Mouse (Mus musculus): ENCODE results near the gene Cldn34b2. TPM values are rescaled to one million over a fixed set of nuclear protein-coding genes. Genes with fewer than 3 reads are reported as not detected.
"Not testable (repeated sequence)": the region's sequence is repeated elsewhere in the genome, so short reads cannot be mapped to it uniquely, and the experiment has no call there.

The Cldn34b2 gene
- not detected for total RNA-seq (2021)

DNA sequence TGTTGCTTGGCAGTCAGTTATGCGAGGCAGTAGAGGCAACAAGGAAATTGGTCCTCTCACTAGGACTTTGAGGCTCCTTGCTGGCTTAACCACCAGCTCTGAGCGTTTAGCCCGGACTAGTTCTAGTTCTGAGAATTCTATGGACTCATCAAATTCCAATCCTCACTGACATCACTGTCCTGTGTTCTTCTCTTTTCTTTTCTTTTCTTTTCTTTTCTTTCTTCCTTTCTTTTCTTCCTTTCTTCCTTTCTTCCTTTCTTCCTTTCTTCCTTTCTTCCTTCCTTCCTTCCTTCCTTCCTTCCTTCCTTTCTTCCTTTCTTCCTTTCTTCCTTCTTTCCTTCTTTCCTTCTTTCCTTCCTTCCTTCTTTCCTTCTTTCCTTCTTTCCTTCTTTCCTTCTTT lies at the start of gene Cldn34b2:
TSS of gene Cldn34b2 (minus strand) at position 101 of the 400 bp plus-strand sequence.
- not testable (repeated sequence) for DNase-seq

DNA sequence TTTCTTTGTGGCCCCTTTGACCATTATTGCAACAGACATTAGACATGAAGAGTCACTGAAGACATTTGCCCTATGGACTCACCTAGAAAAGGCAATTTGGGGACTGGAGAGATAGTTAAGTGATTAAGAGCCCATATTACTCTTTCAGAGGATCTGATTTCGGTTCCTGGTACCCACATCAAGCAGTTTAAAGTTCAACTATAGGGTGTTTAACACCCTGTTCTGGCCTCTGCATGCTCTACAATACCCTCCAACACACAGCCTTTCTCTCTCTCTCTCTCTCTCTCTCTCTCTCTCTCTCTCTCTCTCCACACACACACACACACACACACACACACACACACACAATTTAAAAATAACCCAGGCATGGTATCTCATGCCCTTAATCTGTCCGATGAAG lies 49.4 kb upstream of the Cldn34b2 start:
- no peak for DNase-seq

DNA sequence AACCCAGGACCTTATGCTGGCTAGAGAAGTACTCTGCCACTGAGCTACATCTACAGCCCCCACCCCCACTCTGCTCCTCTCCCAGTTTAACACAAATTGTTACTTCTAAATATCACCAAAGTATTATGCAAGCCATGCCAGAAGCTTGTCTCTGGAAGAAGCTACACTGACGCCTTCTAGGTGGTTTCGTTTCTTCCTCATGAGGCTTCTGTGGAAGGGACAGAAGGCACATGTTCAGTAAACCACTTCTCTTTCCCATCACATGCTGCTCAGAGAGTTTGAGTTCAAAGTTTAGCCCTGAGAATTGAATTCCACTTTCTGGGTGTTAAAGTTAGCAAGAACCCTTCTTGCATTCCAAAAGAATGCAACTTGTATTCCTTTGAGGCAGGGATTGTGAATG lies 49.0 kb upstream of the Cldn34b2 start:
- DNase-seq = no peak

DNA sequence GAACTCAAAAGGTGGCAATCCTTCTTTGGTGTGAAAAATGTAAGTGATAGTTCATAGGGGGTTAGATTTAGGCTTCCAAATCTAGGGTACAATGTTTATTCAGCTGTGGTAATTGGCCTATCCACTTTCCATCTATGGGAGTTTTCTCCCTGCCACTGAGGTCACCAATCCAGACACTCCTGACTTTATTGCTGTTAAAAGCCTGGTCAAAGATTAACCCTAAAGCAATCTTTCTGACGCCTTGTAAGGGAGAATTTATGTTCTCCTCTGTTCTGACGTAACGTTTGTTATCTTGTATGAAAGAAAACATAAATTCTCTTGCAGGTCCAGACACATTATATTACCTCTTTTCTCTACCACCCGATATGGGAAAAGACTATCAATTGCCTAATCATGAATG lies 47.4 kb upstream of the Cldn34b2 start:
- DNase-seq = no peak

DNA sequence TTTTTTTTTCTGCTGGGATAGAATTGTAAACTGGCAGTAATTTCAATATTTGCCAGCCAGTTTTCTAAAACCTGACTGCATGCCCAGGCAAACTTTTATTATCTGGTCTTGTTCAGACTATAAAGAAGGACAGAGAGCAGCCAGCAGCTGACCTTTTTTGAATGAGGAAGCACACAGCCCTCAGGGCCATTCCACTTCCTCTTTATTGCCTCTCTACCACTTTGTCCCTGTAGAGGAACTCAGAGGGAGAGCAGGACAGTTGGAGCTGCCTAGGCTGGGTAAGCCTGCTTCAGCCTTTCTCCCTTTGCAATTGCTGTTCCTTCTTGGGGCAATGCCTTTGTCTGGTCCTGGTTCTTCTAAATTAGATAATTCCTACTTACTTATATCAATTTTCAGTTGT lies 44.1 kb upstream of the Cldn34b2 start:
- DNase-seq = no peak

DNA sequence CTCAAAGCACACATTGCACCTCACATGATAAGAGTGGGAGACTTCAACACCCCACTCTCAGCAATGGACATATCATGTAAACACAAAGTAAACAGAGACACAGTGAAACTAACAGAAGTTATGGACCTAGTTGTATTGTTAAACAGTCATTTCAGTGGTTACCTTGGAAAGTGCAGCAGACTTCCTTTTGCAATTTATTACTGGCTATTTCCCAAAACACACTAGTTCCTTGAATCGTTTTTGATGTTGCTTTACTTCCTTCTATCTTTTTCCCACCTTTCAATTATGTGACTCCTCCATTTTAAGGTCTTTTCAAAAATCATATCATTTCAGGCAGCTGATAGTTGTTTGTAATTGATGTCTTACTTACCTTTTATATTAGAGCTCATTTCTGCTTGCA lies 43.5 kb upstream of the Cldn34b2 start:
- no peak for DNase-seq

DNA sequence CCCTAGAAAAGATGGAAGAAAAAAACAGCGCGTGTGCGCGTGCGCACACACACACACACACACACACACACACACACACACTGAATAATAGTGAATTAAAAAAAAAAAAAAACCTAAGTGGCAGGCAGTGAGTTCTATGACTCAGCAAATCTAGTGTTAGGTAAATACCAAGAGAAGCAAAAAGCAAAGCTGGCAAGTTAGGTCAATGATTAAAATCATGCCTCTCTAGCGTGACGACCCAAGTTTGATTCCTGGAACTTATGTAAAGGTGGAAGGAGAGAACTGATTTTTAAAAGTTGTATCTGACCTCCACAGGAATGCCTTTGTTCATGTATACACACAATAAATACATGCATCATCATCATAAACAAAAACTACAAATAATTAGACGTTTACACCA lies 41.7 kb upstream of the Cldn34b2 start:
- no peak for DNase-seq

DNA sequence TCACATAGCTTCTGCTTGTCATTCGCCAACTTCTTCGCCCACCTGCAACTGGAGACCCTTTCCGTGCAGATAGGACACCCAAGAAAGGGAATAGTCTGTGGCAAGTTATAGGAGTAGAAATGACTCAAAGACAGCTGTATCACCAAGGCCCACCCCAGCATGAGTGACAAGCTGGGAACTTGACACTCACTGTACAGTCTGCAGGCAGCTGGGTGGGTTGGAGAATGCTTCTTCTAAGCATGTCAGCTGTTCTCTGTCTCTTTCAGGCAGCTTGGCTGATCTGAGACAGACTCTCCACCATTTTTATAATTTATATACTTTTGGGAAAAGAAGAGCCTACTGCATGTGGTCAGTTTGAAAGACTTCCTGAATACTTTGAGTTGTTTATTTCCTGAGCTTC lies 39.5 kb upstream of the Cldn34b2 start:
- DNase-seq = no peak

DNA sequence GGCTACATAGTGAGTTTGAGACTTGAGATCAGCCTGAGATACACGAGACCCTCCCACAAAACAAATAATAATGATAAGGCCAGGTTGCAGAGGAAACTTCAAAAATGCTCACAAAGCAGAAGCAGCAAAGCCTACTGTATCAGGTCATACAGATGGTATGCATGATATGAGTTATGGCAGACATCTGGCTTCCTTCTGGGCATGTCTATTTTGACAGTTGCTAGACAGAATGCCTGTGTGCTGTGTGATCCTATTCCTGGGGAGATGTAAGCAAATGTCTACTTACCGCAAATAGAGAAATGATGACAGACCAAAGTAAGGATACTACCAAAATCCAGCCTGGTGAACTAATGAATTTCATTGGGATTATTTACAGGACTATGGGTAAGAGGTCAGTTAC lies 38.1 kb upstream of the Cldn34b2 start:
- DNase-seq = no peak

DNA sequence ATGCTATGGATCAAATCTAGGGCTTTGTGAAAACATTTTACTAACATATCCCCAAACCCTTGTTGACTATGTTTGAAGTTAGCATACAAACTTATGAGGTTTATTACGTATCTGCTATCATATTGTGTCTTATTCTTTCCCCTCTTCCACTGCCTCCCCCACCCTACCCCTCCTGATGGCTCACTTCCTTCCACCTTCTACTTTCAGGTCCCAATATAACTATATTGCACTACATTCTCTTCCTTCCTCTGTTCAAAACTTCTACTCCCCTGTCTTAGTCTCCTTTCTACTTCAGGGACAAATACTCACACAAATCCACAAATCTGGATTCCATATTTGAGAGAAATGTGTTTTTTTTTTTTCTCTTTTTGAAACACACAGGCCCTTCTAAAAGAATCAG lies 35.3 kb upstream of the Cldn34b2 start:
- DNase-seq = no peak

DNA sequence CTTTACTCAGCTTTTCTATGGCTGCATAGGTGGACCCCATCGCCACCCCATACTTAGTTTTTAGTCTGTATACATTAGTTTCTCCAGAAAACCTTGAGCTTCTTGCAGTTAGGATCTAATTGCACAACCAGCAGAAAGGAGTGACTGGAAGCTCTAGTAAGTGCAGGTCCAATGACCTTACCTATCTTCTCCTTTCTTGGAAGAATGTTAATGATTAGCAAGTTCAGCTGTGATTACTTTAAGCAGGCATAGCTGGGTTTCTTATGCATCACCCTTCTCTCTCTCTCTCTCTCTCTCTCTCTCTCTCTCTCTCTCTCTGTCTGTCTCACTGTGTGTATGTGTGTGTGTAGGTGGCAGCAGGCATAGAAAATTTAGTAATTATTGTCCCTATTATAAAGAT lies 23.7 kb upstream of the Cldn34b2 start:
- no peak for DNase-seq

DNA sequence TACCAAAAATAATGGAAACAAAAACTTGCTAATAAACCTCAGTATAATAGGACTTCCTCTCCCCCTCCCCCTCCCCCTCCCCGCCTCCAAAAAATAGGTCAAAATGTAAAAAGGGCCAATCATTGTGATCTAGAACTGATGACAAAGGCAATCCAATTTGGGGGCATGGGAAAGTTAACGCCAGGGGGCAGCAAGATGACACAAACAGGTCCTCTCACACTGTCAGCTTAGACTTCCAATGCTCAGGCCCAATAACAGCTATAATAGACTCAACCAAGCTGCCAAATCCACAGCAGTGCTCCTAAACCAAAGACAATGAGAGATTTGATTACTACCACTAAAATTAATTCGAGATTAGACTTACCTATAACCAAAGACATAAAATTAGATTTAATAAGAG lies 16.5 kb upstream of the Cldn34b2 start:
- DNase-seq = peak; percentile 64

DNA sequence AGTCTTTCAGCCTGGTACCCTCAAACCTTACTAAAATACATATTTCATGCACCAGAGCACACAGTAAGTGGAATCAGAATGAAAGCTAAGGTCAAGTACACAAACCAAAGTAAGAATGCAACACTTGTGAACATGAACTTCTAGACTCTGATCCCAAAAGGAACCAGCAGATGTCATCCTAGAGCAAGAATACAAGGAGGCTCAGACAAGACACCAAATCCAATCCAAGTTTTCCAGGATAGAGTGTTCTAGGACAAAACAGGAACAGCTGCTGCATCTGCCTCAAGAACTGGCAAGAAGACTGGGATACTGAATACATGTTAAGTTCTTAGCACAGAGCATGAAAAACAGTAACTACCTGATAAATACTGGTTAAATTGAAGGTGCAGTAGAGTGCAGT lies 30.2 kb downstream of the Cldn34b2 start:
- DNase-seq = peak; percentile 4

DNA sequence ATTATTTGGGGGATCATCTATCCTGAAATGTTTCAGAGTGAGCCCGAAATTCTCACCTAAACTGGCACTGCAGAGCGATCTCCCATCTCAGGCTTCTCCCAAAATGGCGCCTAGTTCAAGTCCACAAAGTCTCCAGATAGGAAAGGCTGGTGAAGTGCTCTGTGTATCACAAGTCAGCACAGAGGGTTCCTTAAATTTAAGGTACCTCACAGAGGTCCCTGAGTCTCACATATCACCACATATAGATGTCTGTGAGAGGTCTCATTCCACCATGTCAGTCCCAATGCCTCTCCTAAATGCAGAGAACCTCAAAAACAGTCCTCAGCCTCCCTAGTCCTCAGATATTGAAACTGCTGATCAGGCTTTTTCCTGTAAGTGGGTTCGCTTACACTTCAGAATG lies 34.6 kb downstream of the Cldn34b2 start, which contains the start of gene Magea2:
TSS of gene Magea2 (minus strand) at position 101 of the 400 bp plus-strand sequence.
- not testable (repeated sequence) for DNase-seq

DNA sequence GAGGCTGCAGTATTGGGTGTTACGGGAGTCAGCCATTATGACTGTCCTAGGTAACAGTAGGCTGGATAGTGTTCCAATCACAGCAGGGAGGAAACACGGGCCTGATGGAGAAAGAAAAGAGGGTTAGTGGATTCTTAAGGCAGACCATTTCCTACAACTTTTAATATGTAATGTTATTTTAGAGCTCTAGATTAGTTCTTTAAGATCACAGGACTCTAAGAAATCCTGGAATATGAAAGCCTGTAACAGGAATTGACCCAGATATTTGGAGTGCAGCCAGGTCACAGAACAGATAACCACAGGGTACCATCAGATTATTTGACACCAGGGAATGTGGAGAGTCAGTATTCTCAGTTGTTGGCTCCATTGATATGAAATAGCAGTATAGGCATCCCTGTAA lies 38.5 kb downstream of the Cldn34b2 start, which contains the start of gene Magea1:
TSS of gene Magea1 (minus strand) at position 101 of the 400 bp plus-strand sequence.
- DNase-seq = not testable (repeated sequence)

Other genes starting within 250 kb of the Cldn34b2 start
- gene Cldn34b1, start 238.1 kb downstream of the Cldn34b2 start, total RNA-seq (2021) = not detected
- not detected for gene Magea6, start 192.4 kb downstream of the Cldn34b2 start, total RNA-seq (2021)
- gene Magea3, start 178.9 kb downstream of the Cldn34b2 start, total RNA-seq (2021) = not detected
- gene Magea8, start 132.6 kb downstream of the Cldn34b2 start, total RNA-seq (2021) = not detected
- gene Magea5, start 65.3 kb downstream of the Cldn34b2 start, total RNA-seq (2021) = not detected
- not detected for gene Magea1, start 38.6 kb downstream of the Cldn34b2 start, total RNA-seq (2021)
- not detected for gene Magea2, start 34.7 kb downstream of the Cldn34b2 start, total RNA-seq (2021)
- 10 to 100 TPM; 34.6 to 43.1 TPM for gene Sat1, start 88.0 kb upstream of the Cldn34b2 start, total RNA-seq (2021)
- 10 to 100 TPM; 41.9 to 43.4 TPM for gene Acot9, start 134.0 kb upstream of the Cldn34b2 start, total RNA-seq (2021)
- 10 to 100 TPM; 93.6 to 97.2 TPM for gene Prdx4, start 212.3 kb upstream of the Cldn34b2 start, total RNA-seq (2021)